Mouse (Mus musculus) intestine, embryonic 16.5 days (tissue): ENCODE data around the gene Fibp. TPM values are rescaled to one million over a fixed set of nuclear protein-coding genes. Genes with fewer than 3 reads are reported as not detected.

Experiments used
- ATAC-seq: fragments of 200-750 bp; cut with Nextera tagmentation; 2 replicates; pipeline ENCODE4 v1.8.0; 2017; ENCODE audit warnings: moderate TSS enrichment, moderate library complexity
- H3K27ac ChIP-seq: fragments of 300-500 bp; sonication (generic); 2 replicates; pipeline ENCODE4 v1.5.1; 2014; ENCODE audit warnings: mild to moderate bottlenecking, low read length
- H3K27me3 ChIP-seq: fragments of 300-500 bp; sonication (generic); replicated peaks from 2 replicates; pipeline ENCODE4 v1.6.1; 2014; ENCODE audit warnings: low read length, control low read depth, mixed read lengths; ENCODE audit not compliant: control insufficient read depth, insufficient read depth
- H3K36me3 ChIP-seq: fragments of 300-500 bp; sonication (generic); 2 replicates; pipeline ENCODE4 v1.6.1; 2014; ENCODE audit warnings: low read length, control low read depth; ENCODE audit not compliant: control insufficient read depth, insufficient read depth
- H3K4me1 ChIP-seq: fragments of 300-500 bp; sonication (generic); 2 replicates; pipeline ENCODE4 v1.6.1; 2014; ENCODE audit warnings: low read length, control low read depth, mixed read lengths; ENCODE audit not compliant: control insufficient read depth, insufficient read depth
- H3K4me2 ChIP-seq: fragments of 300-500 bp; sonication (generic); 2 replicates; pipeline ENCODE4 v1.6.1; 2014; ENCODE audit warnings: low read depth, low read length, control low read depth
- H3K4me3 ChIP-seq: fragments of 300-500 bp; sonication (generic); 2 replicates; pipeline ENCODE4 v1.5.1; 2014; ENCODE audit warnings: mild to moderate bottlenecking, low read length
- H3K9ac ChIP-seq: fragments of 300-500 bp; sonication (generic); 2 replicates; pipeline ENCODE4 v1.6.1; 2014; ENCODE audit warnings: low read depth, low read length
- H3K9me3 ChIP-seq: fragments of 300-500 bp; sonication (generic); 2 replicates; pipeline ENCODE4 v1.6.1; 2016; ENCODE audit warnings: low read length, control low read depth; ENCODE audit not compliant: control insufficient read depth
- WGBS: fragments of 180-500 bp; shearing (Covaris S2); extraction: QIAGEN DNeasy Blood & Tissue Kit; methylation state at CpG from one replicate; pipeline ENCODE4 v1.1.7; 2014; 5-methylcytosine and 5-hydroxymethylcytosine counted together
- polyA plus RNA-seq: library from polyadenylated mRNA; unstranded; fragments of >200 nt; fragmentation: Nextera tagmentation; extraction: Ambion mirVana; gene quantifications from 2 replicates; pipeline ENCODE4 v1.2.1, GENCODE M21; 2015

The Fibp gene
- polyA plus RNA-seq, 1 experiment from 2014 or later = 102 TPM

DNA sequence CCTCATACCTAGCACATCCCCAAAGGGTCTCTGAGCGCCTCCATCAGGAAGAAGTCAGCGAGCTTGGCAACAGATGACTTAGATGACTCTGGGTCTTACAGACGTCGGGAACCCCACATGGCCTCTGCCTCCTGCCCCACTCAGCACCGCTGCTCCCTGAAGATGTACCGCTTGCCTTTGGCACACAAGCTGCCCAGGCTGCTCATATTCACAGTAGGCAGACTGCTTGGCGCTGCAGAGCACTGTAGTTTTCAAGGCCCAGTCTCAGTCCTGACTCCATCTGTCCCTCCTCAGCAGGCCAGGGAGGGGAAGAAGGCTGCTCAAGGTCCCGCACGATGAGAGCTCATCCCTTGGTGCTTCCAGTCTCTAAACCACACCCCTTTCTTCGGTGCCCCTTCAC lies 38.1 kb upstream of the Fibp start:
- 83% methylated on average over 10 of the region's 10 CpGs for WGBS
- Histone ChIP-seq H3K4me3 (no peak overlapping the region), H3K36me3 (peaks cover 9% of the 10 kb centered on the region; the same call in 1 of the 2 replicates), H3K27me3 (no peaks in the 10 kb centered on the region), H3K4me2 (no peak overlapping the region), H3K9ac (no peak overlapping the region), H3K27ac (no peak overlapping the region), H3K4me1 (peaks cover 21% of the 10 kb centered on the region), H3K9me3 (no peaks in the 10 kb centered on the region)
- no peak for ATAC-seq

DNA sequence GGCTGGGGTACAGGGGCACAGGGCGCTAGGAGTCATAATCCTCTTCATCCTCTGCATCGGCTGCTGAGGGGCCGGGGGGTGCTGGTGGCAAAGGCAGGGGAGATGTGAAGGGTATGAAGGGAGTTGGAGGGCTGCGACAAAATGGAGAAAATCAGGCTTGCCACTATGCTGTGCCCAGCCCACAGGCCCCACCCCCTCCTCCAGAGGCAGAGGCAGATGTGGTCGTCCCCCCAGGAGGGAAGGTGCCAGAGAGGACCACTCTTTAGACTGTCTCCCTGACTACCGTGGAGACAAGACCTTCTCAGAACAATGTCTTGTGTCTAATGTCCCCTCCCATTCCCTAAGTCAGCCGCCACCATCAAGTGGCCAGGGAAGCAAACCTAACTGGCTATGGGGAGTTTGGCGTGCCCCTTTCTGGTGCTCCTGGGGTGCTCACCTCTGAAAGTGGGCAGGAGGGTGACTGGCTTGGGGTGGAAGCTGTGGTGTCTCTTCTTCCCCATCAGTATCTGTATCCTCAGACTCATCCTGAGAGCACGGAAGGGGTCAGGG lies 37.4 kb upstream of the Fibp start:
- H3K9me3 ChIP-seq = no peaks in the 10 kb centered on the region
- WGBS = 83% methylated on average over 9 of the region's 9 CpGs
- peak overlapping the region; percentile 87 for H3K4me2 ChIP-seq
- no peak overlapping the region for H3K27ac ChIP-seq
- H3K4me3 ChIP-seq = peak overlapping the region; percentile 81
- peak overlapping the region; percentile 90 for H3K9ac ChIP-seq
- ATAC-seq = no peak
- no peaks in the 10 kb centered on the region for H3K27me3 ChIP-seq
- peaks cover 21% of the 10 kb centered on the region for H3K4me1 ChIP-seq
- peaks cover 9% of the 10 kb centered on the region; the same call in 1 of the 2 replicates for H3K36me3 ChIP-seq

DNA sequence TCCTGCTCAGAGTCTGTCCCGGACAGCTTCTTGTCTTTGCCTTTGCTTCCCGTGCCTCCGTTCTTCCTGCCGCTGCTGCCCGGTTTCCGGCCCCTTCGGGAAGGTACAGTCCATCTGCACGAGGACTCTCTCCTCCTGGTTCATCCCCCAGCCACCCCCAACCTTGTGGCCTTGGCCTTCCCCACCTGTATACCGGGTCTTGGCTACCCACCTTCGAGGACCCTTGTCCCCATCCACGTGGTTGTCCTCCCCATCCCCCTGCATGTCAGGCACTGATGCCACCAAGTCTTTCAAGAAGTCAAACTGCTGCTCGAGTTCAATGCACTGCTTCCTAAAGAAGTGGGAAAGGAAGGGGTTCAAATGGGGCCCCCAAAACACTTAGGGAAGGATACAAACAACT lies 36.9 kb upstream of the Fibp start:
- no peaks in the 10 kb centered on the region for H3K27me3 ChIP-seq
- peak overlapping the region; percentile 89 for H3K27ac ChIP-seq
- H3K36me3 ChIP-seq = peaks cover 9% of the 10 kb centered on the region; the same call in 1 of the 2 replicates
- 61% methylated on average over 12 of the region's 12 CpGs for WGBS
- ATAC-seq = no peak
- H3K4me1 ChIP-seq = peaks cover 21% of the 10 kb centered on the region
- H3K4me3 ChIP-seq = peak overlapping the region; percentile 81
- no peaks in the 10 kb centered on the region for H3K9me3 ChIP-seq
- H3K9ac ChIP-seq = peak overlapping the region; percentile 90
- peak overlapping the region; percentile 87 for H3K4me2 ChIP-seq

DNA sequence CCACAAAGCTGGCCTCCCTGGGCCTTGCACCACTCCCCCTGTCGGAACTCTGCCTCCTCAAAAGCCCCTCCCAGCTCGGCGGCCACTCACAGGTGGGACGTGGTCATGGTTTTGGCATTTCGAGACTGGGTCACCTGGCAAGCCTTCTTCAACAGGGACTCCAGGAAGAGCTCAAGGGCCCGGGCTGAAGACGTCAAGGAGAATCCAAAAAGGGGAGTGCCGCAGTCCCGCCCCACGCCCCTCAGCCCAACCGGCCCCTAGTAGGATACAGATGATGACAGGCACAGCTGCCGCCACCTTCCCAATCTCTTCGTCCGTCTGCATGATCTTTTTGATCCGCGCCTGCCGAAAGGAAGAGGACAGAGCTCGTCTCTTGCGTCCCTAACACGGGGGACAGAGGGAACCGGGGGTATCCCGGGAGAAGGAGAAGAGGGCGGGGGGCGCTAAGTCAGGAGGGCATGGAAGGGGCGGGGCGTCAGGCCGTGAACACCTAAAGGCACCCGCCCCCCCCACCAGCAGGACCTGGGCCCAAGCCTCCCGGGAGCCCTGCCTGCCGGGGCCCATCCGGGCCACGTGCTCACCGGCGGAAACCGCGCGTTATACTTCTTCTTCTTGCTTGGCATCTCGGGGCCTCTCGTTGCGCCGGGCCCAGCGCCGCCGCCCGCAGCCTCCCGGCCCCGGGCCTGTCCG lies 36.2 kb upstream of the Fibp start:
- Histone ChIP-seq H3K4me3 (peak overlapping the region; percentile 81), H3K4me2 (peak overlapping the region; percentile 87), H3K9ac (peak overlapping the region; percentile 90), H3K27ac (peak overlapping the region; percentile 89), H3K4me1 (peaks cover 21% of the 10 kb centered on the region), H3K9me3 (no peaks in the 10 kb centered on the region), H3K27me3 (no peaks in the 10 kb centered on the region), H3K36me3 (peaks cover 9% of the 10 kb centered on the region; the same call in 1 of the 2 replicates)
- peak; percentile 76 for ATAC-seq
- 0% methylated on average over 44 of the region's 48 CpGs for WGBS

DNA sequence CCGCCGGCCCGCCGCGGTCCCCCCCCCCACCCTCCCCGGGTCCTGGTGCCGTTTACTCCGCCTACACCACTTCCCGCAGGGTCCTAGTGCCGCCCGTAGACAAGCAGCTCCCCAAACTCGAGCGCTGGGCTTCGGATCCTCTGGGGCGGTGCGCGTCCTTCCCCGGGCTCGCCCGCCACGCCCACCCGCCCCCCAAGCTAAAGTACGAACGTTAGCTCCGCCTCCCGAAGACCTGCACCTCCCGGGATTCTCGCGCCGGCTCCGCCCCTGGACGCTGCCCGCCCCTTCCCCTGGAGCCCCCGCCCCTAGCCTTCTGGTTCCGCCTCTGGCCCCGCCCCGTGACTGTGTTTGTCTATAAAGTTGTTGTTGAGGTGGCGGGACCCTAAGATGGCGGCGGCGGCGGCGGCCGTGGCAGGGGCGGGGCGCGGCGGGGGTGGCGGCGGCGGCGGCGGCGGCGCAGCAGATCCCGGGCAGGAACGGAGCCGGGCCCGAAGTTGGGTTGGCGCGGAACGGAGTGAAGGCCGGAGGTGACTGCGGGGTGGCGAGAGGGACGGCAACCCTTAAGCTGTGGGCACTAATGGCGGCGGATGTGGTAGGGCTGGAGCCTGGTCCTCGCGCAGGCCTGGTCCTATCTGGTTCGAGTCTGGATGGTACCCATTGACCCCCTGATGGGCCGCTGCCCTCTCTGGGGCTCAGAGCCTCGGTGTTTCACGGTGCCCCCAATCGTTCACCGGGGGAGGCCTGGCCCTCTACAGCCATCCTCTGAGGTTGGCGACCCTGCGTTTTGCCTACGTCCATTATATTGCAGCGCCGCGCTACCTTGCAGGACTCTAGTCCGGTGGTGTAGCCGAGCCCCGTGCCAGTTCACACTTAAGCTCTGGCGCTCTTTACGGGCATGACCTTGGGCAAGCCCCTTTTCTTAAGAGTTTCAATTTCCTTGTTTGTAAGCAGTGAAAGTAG lies 35.4 kb upstream of the Fibp start, which contains the start of the genes Drap1 and AI837181:
Gene Drap1 (minus strand): TSS at position 198 of the 960 bp plus-strand sequence.
Gene AI837181 (plus strand): TSS at position 363 of the 960 bp plus-strand sequence.
- WGBS = under 1% methylated on average over 78 of the region's 87 CpGs
- peak within 1 kb of the TSS; percentile 81 for H3K4me3 ChIP-seq
- H3K27me3 ChIP-seq = no peaks in the 10 kb centered on the region
- H3K4me1 ChIP-seq = peaks cover 21% of the 10 kb centered on the region
- peaks cover 9% of the 10 kb centered on the region; the same call in 1 of the 2 replicates for H3K36me3 ChIP-seq
- peak; percentile 92 for ATAC-seq
- peak within 1 kb of the TSS; percentile 87 for H3K4me2 ChIP-seq
- no peaks in the 10 kb centered on the region for H3K9me3 ChIP-seq
- H3K9ac ChIP-seq = peak within 1 kb of the TSS; percentile 93
- peak within 1 kb of the TSS; percentile 89 for H3K27ac ChIP-seq

DNA sequence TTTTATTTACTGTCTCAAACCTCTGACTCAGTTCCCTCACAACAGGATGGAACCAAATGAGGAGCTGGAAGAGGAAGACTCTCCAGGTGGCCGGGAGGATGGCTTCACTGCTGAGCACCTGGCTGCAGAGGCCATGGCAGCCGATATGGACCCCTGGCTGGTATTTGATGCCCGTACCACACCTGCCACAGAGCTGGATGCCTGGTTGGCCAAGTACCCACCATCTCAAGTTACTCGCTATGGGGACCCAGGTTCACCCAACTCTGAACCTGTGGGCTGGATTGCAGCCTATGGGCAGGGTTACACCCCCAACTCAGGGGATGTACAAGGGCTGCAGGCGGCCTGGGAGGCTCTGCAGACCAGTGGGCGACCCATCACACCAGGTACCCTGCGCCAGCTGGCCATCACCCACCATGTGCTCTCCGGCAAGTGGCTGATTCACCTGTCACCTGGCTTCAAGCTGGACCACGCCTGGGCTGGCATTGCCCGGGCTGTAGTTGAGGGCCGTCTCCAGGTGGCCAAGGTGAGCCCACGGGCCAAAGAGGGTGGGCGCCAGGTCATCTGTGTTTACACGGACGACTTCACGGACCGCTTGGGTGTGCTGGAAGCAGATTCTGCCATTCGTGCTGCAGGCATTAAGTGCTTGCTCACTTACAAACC lies 34.4 kb upstream of the Fibp start:
- no peaks in the 10 kb centered on the region for H3K27me3 ChIP-seq
- peaks cover 21% of the 10 kb centered on the region for H3K4me1 ChIP-seq
- peaks cover 9% of the 10 kb centered on the region; the same call in 1 of the 2 replicates for H3K36me3 ChIP-seq
- ATAC-seq = no peak
- 84% methylated on average over 18 of the region's 18 CpGs for WGBS
- H3K4me3 ChIP-seq = peak overlapping the region; percentile 81
- no peaks in the 10 kb centered on the region for H3K9me3 ChIP-seq
- peak overlapping the region; percentile 78 for H3K27ac ChIP-seq
- peak overlapping the region; percentile 93 for H3K9ac ChIP-seq
- H3K4me2 ChIP-seq = peak overlapping the region; percentile 86

DNA sequence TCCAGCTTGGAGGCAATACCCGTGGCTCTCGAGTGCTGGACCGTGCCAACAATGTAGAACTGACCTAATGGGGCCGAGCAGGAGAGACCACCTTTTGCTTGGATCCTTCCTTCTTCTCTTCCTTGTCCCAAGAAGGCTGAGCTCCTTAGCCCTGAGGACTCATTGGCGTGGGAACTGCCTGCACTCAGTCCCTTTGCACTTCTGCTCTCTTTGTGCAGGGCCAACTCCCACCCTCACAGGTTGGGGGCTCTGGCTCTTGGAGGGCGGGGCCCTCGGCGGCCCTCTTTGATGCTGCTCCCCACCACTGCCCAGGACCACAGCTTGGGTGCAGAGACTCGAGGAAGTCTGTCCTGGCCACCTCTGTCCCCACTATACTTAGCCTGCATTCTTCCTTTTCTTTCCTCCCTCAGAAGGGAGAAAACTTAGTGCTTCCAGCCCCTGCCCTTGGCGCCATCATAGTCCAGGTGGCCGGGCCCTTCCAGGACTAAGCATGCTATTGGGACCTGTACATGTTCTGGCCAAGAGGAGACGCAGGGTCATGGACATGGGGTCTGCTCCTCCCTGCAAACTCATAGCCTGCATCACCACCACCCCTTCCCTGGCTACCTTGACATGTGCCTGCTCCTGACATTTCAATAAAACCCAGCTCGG lies 33.6 kb upstream of the Fibp start:
- no peak overlapping the region for H3K4me3 ChIP-seq

DNA sequence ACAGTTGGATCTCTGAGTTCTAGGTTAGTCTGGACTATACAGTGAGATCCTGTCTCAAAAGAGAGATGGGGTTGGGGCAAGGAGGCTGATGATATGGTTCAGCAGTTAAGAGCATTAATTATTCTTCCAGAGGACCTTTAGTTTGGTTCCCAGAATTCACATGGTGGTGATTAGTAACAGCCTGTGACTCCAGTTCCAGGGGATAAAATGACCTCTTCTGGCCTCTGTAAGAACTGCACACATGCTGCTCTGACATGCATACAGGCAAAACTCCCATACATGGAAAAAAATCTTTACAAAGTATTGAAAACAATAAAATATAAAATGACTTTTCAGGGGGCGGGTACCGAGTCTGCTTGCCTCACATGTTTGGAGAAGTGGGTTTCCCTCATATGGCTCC lies 32.3 kb upstream of the Fibp start:
- Histone ChIP-seq H3K9ac (no peak overlapping the region), H3K4me3 (no peak overlapping the region), H3K9me3 (no peaks in the 10 kb centered on the region), H3K27ac (no peak overlapping the region), H3K4me2 (no peak overlapping the region), H3K27me3 (no peaks in the 10 kb centered on the region), H3K4me1 (peaks cover 23% of the 10 kb centered on the region), H3K36me3 (peaks cover 9% of the 10 kb centered on the region; the same call in 1 of the 2 replicates)
- ATAC-seq = no peak
- WGBS = 80% methylated on average over 2 of the region's 2 CpGs

More for the DNA sequence above, 33.6 kb upstream of the Fibp start:
- H3K9me3 ChIP-seq = no peaks in the 10 kb centered on the region
- peaks cover 9% of the 10 kb centered on the region; the same call in 1 of the 2 replicates for H3K36me3 ChIP-seq
- peaks cover 21% of the 10 kb centered on the region for H3K4me1 ChIP-seq
- H3K27ac ChIP-seq = no peak overlapping the region
- H3K9ac ChIP-seq = 0 out of 2 replicates have a peak overlapping the region, but pooled peaks have one; percentile 93
- H3K27me3 ChIP-seq = no peaks in the 10 kb centered on the region
- ATAC-seq = no peak
- no peak overlapping the region for H3K4me2 ChIP-seq
- WGBS = 90% methylated on average over 13 of the region's 13 CpGs
